In the genomic region with DNA sequence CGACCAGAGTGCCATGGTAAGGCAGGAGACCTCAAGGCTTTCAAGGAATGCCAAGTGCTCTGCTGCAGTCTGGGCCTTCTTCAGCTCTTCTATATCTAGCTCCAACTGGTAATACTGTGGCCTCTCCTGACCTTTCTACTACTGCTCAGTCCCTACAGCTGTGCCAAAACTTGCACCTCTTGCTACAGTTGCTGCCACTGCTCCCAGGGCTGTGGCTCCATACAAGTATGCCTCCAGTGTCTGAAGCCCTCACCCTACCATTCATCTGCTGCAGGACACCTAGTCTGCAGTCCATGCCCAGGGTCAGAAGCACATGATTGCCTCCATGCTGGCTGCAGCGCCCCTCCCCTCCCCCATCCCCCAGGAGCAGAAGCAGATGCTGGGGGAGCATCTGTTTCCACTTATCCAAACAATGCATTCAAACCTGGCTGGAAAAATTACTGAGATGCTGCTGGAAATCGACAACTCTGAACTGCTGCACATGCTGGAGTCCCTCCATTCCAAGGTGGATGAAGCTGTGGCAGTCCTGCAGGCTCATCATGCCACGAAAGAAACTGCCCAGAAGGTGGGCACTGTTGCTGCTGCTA, we compare ENCODE assay signal across 18 mouse cellular contexts.
A peak's percentile ranks its signal among the peaks of the same experiment; 100 is the strongest.
DNase-seq lines count a peak whose midpoint lies in the region; ATAC-seq and TF ChIP-seq lines count a peak whose summit lies in the region.
"Had no signal": no experiment of that assay in that cellular context is flagged by ENCODE, and none has a peak within 500 bp of the region (broad histone marks: within the 10 kb centered on the region; RNA-seq: fewer than 3 reads in every experiment).

No protein-coding gene starts in this region.

- H3K27me3 ChIP-seq in neural tube, embryonic 15.5 days (replicated peaks) = no peaks in the 10 kb centered on the region
- H3K27me3 ChIP-seq in limb, embryonic 10.5 days (ENCODE audit: low read depth, poor library complexity, severe bottlenecking) = no peaks in the 10 kb centered on the region
- H3K27me3 ChIP-seq in cerebellum, adult 2 months (ENCODE audit: control insufficient read depth, insufficient read depth, low read length) = no peaks in the 10 kb centered on the region
- H3K27me3 ChIP-seq: heart, embryonic 15.5 days; intestine, embryonic 15.5 days; kidney, embryonic 15.5 days; liver, embryonic 13.5 days had no signal

- H3K4me3 ChIP-seq in neural tube, embryonic 15.5 days (replicated peaks) = no peak overlapping the region
- H3K4me3 ChIP-seq in limb, embryonic 10.5 days = no peak overlapping the region
- no peak overlapping the region for H3K4me3 ChIP-seq in cerebellum, adult 2 months (replicated peaks; ENCODE audit: insufficient read depth, low read depth, low read length)
- H3K4me3 ChIP-seq: erythroblast, embryonic 14.5 days; gastrocnemius, adult 2 months; heart, adult 2 months; heart, embryonic 15.5 days; intestine, embryonic 15.5 days; kidney, embryonic 15.5 days; liver, embryonic 13.5 days had no signal

- H3K4me2 ChIP-seq in neural tube, embryonic 15.5 days = no peak overlapping the region
- H3K4me2 ChIP-seq: heart, embryonic 15.5 days; intestine, embryonic 15.5 days; kidney, embryonic 15.5 days; liver, embryonic 13.5 days had no signal

- no peak overlapping the region for H3K27ac ChIP-seq in neural tube, embryonic 15.5 days (replicated peaks)
- H3K27ac ChIP-seq in limb, embryonic 10.5 days = peak overlapping the region; percentile 86
- no peak overlapping the region for H3K27ac ChIP-seq in cerebellum, adult 2 months (ENCODE audit: insufficient read depth, low read length)
- H3K27ac ChIP-seq: gastrocnemius, adult 2 months; heart, adult 2 months; heart, embryonic 15.5 days; intestine, embryonic 15.5 days; kidney, embryonic 15.5 days; liver, embryonic 13.5 days had no signal

- 77% methylated on average over 4 of the region's 4 CpGs for WGBS in neural tube, embryonic 15.5 days
- WGBS in limb, embryonic 10.5 days = 55% methylated on average over 4 of the region's 4 CpGs
- 60% methylated on average over 4 of the region's 4 CpGs for WGBS in cerebellum, adult 2 months

- no peak for TF ChIP-seq POLR2A in cerebellum, adult 2 months (IDR thresholded peaks at IDR 0.05; ENCODE audit: borderline replicate concordance, insufficient read depth, low read length)

- ATAC-seq in neural tube, embryonic 15.5 days (ENCODE audit: low FRiP score) = no peak
- ATAC-seq: forebrain, embryonic 16.5 days; intestine, embryonic 15.5 days; lung, postnatal 0 days had no signal

- H3K4me1 ChIP-seq in neural tube, embryonic 15.5 days = no peaks in the 10 kb centered on the region
- H3K4me1 ChIP-seq in limb, embryonic 10.5 days = peaks cover 9% of the 10 kb centered on the region
- H3K4me1 ChIP-seq in cerebellum, adult 2 months (ENCODE audit: control insufficient read depth, insufficient read depth, low read length) = no peaks in the 10 kb centered on the region
- H3K4me1 ChIP-seq: heart, embryonic 15.5 days; kidney, embryonic 15.5 days; liver, embryonic 13.5 days had no signal

- TF ChIP-seq CTCF in cerebellum, adult 2 months (IDR thresholded peaks at IDR 0.05; ENCODE audit: borderline replicate concordance, insufficient read depth, low read depth, low read length) = no peak

- H3K9me3 ChIP-seq in neural tube, embryonic 15.5 days (replicated peaks) = no peaks in the 10 kb centered on the region
- no peaks in the 10 kb centered on the region for H3K9me3 ChIP-seq in limb, embryonic 10.5 days (replicated peaks)
- H3K9me3 ChIP-seq: heart, embryonic 15.5 days; intestine, embryonic 15.5 days; kidney, embryonic 15.5 days; liver, embryonic 13.5 days had no signal

- no peak overlapping the region for H3K9ac ChIP-seq in neural tube, embryonic 15.5 days (replicated peaks)
- H3K9ac ChIP-seq: heart, embryonic 15.5 days; intestine, embryonic 15.5 days; kidney, embryonic 15.5 days; liver, embryonic 13.5 days had no signal

- peak; percentile 51 for DNase-seq in neural tube, embryonic 10.5 days (ENCODE audit: extremely low spot score, low spot score)
- peak; percentile 39 for DNase-seq in embryo, embryonic 11.5 days (ENCODE audit: low read depth, low spot score)
- peak; percentile 79 for DNase-seq in limb, embryonic 10.5 days (ENCODE audit: low spot score)
- DNase-seq in urinary bladder, postnatal 4 days (ENCODE audit: low spot score in 2 of 2) = no peak
- DNase-seq in layer of hippocampus, adult 11-12 months (ENCODE audit: low spot score) = no peak
- no peak for DNase-seq in cerebellum, adult 2 months
- DNase-seq: adrenal gland, adult 8-10 months; cerebellum, adult 11 months; gastrocnemius, adult 2 months; heart, adult 2 months; liver, embryonic 13.5 days had no signal

- no peaks in the 10 kb centered on the region for H3K36me3 ChIP-seq in neural tube, embryonic 15.5 days
- H3K36me3 ChIP-seq in limb, embryonic 10.5 days = no peaks in the 10 kb centered on the region
- H3K36me3 ChIP-seq: heart, embryonic 15.5 days; intestine, embryonic 15.5 days; kidney, embryonic 15.5 days; liver, embryonic 13.5 days had no signal

Comparison
In these comparisons a context has a peak if more than half of its experiments do, and no peak if none do; other contexts are left out.
1. DNase-seq: peak in neural tube, embryonic 10.5 days (single experiment), embryo, embryonic 11.5 days (single experiment) and limb, embryonic 10.5 days (single experiment); none in urinary bladder, postnatal 4 days (0 of 2), layer of hippocampus, adult 11-12 months (single experiment) and cerebellum, adult 2 months (0 of 2).